Comparison of ENCODE assay signal across 9 mouse cellular contexts in genomic region chr1:120006844-120007790, GRCm38 (mm10). TPM values are rescaled to one million over a fixed set of nuclear protein-coding genes. Genes with fewer than 3 reads are reported as not detected.
DNase-seq lines count a peak whose midpoint lies in the region; ATAC-seq lines count a peak whose summit lies in the region.
"Had no signal": no experiment of that assay in that cellular context is flagged by ENCODE, and none has a peak within 500 bp of the region (broad histone marks: within the 10 kb centered on the region; RNA-seq: fewer than 3 reads in every experiment).

TSS of gene Sctr (plus strand) at chr1:120006894.

- H3K9me3 ChIP-seq in embryonic facial prominence, embryonic 12.5 days: no peaks in the 10 kb centered on the region
- no peaks in the 10 kb centered on the region for H3K9me3 ChIP-seq in limb, embryonic 10.5 days (replicated peaks)
- no peaks in the 10 kb centered on the region for H3K9me3 ChIP-seq in neural tube, embryonic 15.5 days (replicated peaks)

- H3K27me3 ChIP-seq in embryonic facial prominence, embryonic 12.5 days: peaks cover 39% of the 10 kb centered on the region
- H3K27me3 ChIP-seq in limb, embryonic 10.5 days (ENCODE audit: low read depth, poor library complexity, severe bottlenecking): peaks cover 47% of the 10 kb centered on the region
- peaks cover 32% of the 10 kb centered on the region for H3K27me3 ChIP-seq in neural tube, embryonic 15.5 days (replicated peaks)

- under 1% methylated on average over 37 of the region's 39 CpGs for WGBS in embryonic facial prominence, embryonic 12.5 days
- 2% methylated on average over 39 of the region's 39 CpGs for WGBS in limb, embryonic 10.5 days
- under 1% methylated on average over 39 of the region's 39 CpGs for WGBS in neural tube, embryonic 15.5 days

- peaks cover 5% of the 10 kb centered on the region; the same call in 1 of the 2 replicates for H3K4me1 ChIP-seq in embryonic facial prominence, embryonic 12.5 days
- peaks cover 12% of the 10 kb centered on the region for H3K4me1 ChIP-seq in limb, embryonic 10.5 days
- peaks cover 18% of the 10 kb centered on the region for H3K4me1 ChIP-seq in neural tube, embryonic 15.5 days

- DNase-seq in left cerebral cortex, postnatal 4 days: peak; percentile 21
- DNase-seq in left cerebral cortex, postnatal 36 days (ENCODE audit: low spot score in 2 of 2): no peak
- DNase-seq in limb, embryonic 10.5 days (ENCODE audit: low spot score): peak; percentile 56
- DNase-seq in layer of hippocampus, adult 18-20 months (ENCODE audit: low spot score in 2 of 2): no peak
- no peak for DNase-seq in heart, adult 9 months (ENCODE audit: low spot score in 2 of 2)
- DNase-seq in yolk sac, embryonic 10.5 days (ENCODE audit: low spot score): no peak

- H3K4me3 ChIP-seq in embryonic facial prominence, embryonic 12.5 days: peak within 1 kb of the TSS; percentile 43
- H3K4me3 ChIP-seq in limb, embryonic 10.5 days: peak within 1 kb of the TSS; percentile 56
- H3K4me3 ChIP-seq in neural tube, embryonic 15.5 days (replicated peaks): peak within 1 kb of the TSS; percentile 36
- H3K4me3 ChIP-seq: myocyte had no signal

- peak within 1 kb of the TSS; percentile 27; the same call in 1 of the 2 replicates for H3K9ac ChIP-seq in embryonic facial prominence, embryonic 12.5 days
- peak within 1 kb of the TSS; percentile 44; the same call in 1 of the 2 replicates for H3K9ac ChIP-seq in neural tube, embryonic 15.5 days (replicated peaks)

- H3K4me2 ChIP-seq in embryonic facial prominence, embryonic 12.5 days (replicated peaks): peak within 1 kb of the TSS; percentile 76
- H3K4me2 ChIP-seq in neural tube, embryonic 15.5 days: peak within 1 kb of the TSS; percentile 68

- H3K27ac ChIP-seq in embryonic facial prominence, embryonic 12.5 days: no peak within 1 kb of the TSS
- H3K27ac ChIP-seq in limb, embryonic 10.5 days: 0 out of 2 replicates have a peak within 1 kb of the TSS, but pooled peaks have one; percentile 17
- H3K27ac ChIP-seq in neural tube, embryonic 15.5 days (replicated peaks): no peak within 1 kb of the TSS

- H3K36me3 ChIP-seq in embryonic facial prominence, embryonic 12.5 days: no peaks in the 10 kb centered on the region
- no peaks in the 10 kb centered on the region for H3K36me3 ChIP-seq in limb, embryonic 10.5 days
- H3K36me3 ChIP-seq in neural tube, embryonic 15.5 days: no peaks in the 10 kb centered on the region

- intact Hi-C loops in left cerebral cortex, postnatal 4 days (cut with DNase I): no loop called here
- intact Hi-C loops in left cerebral cortex, postnatal 36 days (cut with DNase I): no loop called here

- peak; percentile 70; the same call in 1 of the 2 replicates for ATAC-seq in embryonic facial prominence, embryonic 12.5 days (ENCODE audit: insufficient number of reproducible peaks, insufficient read depth, low FRiP score, low TSS enrichment)
- peak; percentile 72 for ATAC-seq in neural tube, embryonic 15.5 days (ENCODE audit: low FRiP score)

RNA-seq across cellular contexts. Expression of gene Sctr, which starts in this region (rescaled TPM):
- 1 to 10 TPM in 1 of 2 experiments, under 1 TPM in 1; 0.96 to 1.2 TPM for total RNA-seq in left cerebral cortex, postnatal 4 days (2021)
- under 1 TPM; 0.35 to 0.43 TPM for total RNA-seq in left cerebral cortex, postnatal 36 days (2021)
- 0.20 and 0.47 TPM in 2 replicates for polyA plus RNA-seq in embryonic facial prominence, embryonic 12.5 days (2016; fragmentation: Nextera tagmentation; extraction: Ambion mirVana)
- 0.06 TPM in 1 of 2 replicates, not detected in the other for polyA plus RNA-seq in limb, embryonic 10.5 days (2016; fragmentation: Nextera tagmentation; extraction: Ambion mirVana)
- polyA plus RNA-seq in neural tube, embryonic 15.5 days (2015; fragmentation: Nextera tagmentation; extraction: Ambion mirVana): 0.84 and 0.89 TPM in 2 replicates
- 1 to 10 TPM in 1 of 2 experiments, under 1 TPM in 1; 0.81 to 1.0 TPM for total RNA-seq in layer of hippocampus, adult 18-20 months (2021)

Comparison
In these comparisons a context has a peak if more than half of its experiments do, and no peak if none do; other contexts are left out.
1. Peak in ATAC-seq, H3K4me3 ChIP-seq, H3K9ac ChIP-seq and H3K4me2 ChIP-seq in embryonic facial prominence, embryonic 12.5 days; RNA of the gene not detected or under 1 TPM.
2. Peak in DNase-seq, H3K4me3 ChIP-seq and H3K27ac ChIP-seq in limb, embryonic 10.5 days; RNA of the gene not detected or under 1 TPM.
3. Peak in ATAC-seq, H3K4me3 ChIP-seq, H3K9ac ChIP-seq and H3K4me2 ChIP-seq in neural tube, embryonic 15.5 days; RNA of the gene not detected or under 1 TPM.